Mouse (Mus musculus) intestine, embryonic 16.5 days (tissue): ENCODE measurements at regions not wholly inside any gene's neighbourhood (a gene's known extent, or its start where the extent isn't known, plus 50 kb on each side); places are given as distances from the start of the nearest gene placed in this dataset.

Experiments
- ATAC-seq: fragments of 200-750 bp; cut with Nextera tagmentation; 2 replicates; pipeline ENCODE4 v1.8.0; 2017; ENCODE audit warnings: moderate TSS enrichment, moderate library complexity
- H3K27ac ChIP-seq: fragments of 300-500 bp; sonication (generic); 2 replicates; pipeline ENCODE4 v1.5.1; 2014; ENCODE audit warnings: mild to moderate bottlenecking, low read length
- H3K27me3 ChIP-seq: fragments of 300-500 bp; sonication (generic); replicated peaks from 2 replicates; pipeline ENCODE4 v1.6.1; 2014; ENCODE audit warnings: low read length, control low read depth, mixed read lengths; ENCODE audit not compliant: control insufficient read depth, insufficient read depth
- H3K36me3 ChIP-seq: fragments of 300-500 bp; sonication (generic); 2 replicates; pipeline ENCODE4 v1.6.1; 2014; ENCODE audit warnings: low read length, control low read depth; ENCODE audit not compliant: control insufficient read depth, insufficient read depth
- H3K4me1 ChIP-seq: fragments of 300-500 bp; sonication (generic); 2 replicates; pipeline ENCODE4 v1.6.1; 2014; ENCODE audit warnings: low read length, control low read depth, mixed read lengths; ENCODE audit not compliant: control insufficient read depth, insufficient read depth
- H3K4me2 ChIP-seq: fragments of 300-500 bp; sonication (generic); 2 replicates; pipeline ENCODE4 v1.6.1; 2014; ENCODE audit warnings: low read depth, low read length, control low read depth
- H3K4me3 ChIP-seq: fragments of 300-500 bp; sonication (generic); 2 replicates; pipeline ENCODE4 v1.5.1; 2014; ENCODE audit warnings: mild to moderate bottlenecking, low read length
- H3K9ac ChIP-seq: fragments of 300-500 bp; sonication (generic); 2 replicates; pipeline ENCODE4 v1.6.1; 2014; ENCODE audit warnings: low read depth, low read length
- H3K9me3 ChIP-seq: fragments of 300-500 bp; sonication (generic); 2 replicates; pipeline ENCODE4 v1.6.1; 2016; ENCODE audit warnings: low read length, control low read depth; ENCODE audit not compliant: control insufficient read depth
- WGBS: fragments of 180-500 bp; shearing (Covaris S2); extraction: QIAGEN DNeasy Blood & Tissue Kit; methylation state at CpG from one replicate; pipeline ENCODE4 v1.1.7; 2014; 5-methylcytosine and 5-hydroxymethylcytosine counted together

DNA sequence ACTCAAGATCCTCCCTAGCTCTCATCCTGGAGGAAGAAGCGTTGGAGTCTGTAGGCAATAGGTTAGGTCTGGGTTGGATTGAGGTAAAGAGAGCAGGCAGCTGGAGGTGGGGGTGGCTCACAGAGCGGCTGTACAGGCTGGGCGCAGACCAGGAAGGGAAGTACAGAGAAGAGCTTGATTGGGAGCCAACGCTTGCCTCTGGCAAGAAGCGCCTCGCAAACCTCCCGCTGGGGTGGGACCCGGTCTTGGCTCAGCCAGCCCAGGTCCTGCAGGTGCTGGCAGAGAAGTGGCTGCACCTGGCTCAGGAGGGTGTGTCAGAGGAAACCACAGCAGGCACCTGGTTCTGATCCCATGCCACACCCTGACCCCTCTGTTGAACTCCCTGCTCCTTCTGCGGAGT, 176.8 kb upstream of the Klf3 start:
- H3K36me3 ChIP-seq = no peaks in the 10 kb centered on the region
- 24% methylated on average over 9 of the region's 9 CpGs for WGBS
- peak overlapping the region; percentile 26; the same call in 1 of the 2 replicates for H3K4me2 ChIP-seq

DNA sequence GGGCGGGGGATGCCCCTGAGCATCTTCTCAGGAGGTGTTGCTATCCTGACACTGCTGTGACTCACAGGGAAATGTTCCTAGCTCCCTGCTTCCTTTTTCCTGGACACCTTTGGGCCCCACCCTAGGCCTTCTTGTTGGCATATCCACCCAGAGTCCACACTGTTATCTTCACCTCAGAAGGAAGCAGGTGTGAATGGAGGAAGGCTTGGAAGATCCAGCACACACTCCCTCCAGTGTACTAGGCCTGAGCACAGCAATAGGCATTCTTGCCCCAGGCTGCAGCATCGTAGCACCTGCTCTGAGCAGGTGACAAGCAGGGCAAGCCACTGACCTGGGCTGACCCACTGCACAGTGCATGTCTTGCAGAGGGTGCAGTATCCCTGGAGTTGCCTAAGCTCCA, 172.6 kb upstream of the Klf3 start:
- Histone ChIP-seq H3K9ac (no peak overlapping the region), H3K4me2 (no peak overlapping the region), H3K4me1 (peaks cover 7% of the 10 kb centered on the region; the same call in 1 of the 2 replicates), H3K27me3 (no peaks in the 10 kb centered on the region), H3K27ac (peak overlapping the region; percentile 54; the same call in 1 of the 2 replicates), H3K4me3 (no peak overlapping the region), H3K9me3 (no peaks in the 10 kb centered on the region), H3K36me3 (no peaks in the 10 kb centered on the region)
- peak; percentile 67 for ATAC-seq
- 73% methylated on average over 2 of the region's 2 CpGs for WGBS

More for the DNA sequence above, 176.8 kb upstream of the Klf3 start:
- Histone ChIP-seq H3K9me3 (no peaks in the 10 kb centered on the region), H3K4me1 (peaks cover 7% of the 10 kb centered on the region; the same call in 1 of the 2 replicates), H3K27ac (peak overlapping the region; percentile 93), H3K9ac (peak overlapping the region; percentile 3; the same call in 1 of the 2 replicates), H3K27me3 (no peaks in the 10 kb centered on the region), H3K4me3 (0 out of 2 replicates have a peak overlapping the region, but pooled peaks have one; percentile 17)
- peak; percentile 85 for ATAC-seq

DNA sequence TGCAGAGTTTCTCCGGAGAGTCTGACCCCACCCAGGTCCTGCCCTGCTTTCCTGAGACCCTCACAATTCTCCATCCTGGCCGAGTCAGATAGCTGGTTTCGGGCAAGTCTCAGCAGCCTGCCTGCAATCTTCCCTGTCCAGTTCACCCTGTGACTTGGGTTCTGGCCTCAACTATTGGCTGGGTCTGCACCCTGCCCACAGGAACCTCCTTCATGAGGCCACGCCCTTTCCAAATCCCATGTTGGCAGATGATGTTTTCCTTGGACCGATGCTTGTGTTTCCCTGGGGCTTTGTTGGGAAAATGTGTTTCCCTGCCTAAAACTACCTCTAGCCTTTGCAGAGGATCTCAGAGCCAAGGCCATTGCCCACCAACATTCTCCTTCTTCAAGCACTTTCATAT, 171.0 kb upstream of the Klf3 start:
- Histone ChIP-seq H3K4me3 (no peak overlapping the region), H3K9ac (no peak overlapping the region), H3K4me2 (no peak overlapping the region), H3K27me3 (no peaks in the 10 kb centered on the region), H3K27ac (no peak overlapping the region), H3K4me1 (peaks cover 7% of the 10 kb centered on the region; the same call in 1 of the 2 replicates), H3K9me3 (no peaks in the 10 kb centered on the region), H3K36me3 (no peaks in the 10 kb centered on the region)
- ATAC-seq = no peak
- WGBS = 87% methylated on average over 5 of the region's 5 CpGs

DNA sequence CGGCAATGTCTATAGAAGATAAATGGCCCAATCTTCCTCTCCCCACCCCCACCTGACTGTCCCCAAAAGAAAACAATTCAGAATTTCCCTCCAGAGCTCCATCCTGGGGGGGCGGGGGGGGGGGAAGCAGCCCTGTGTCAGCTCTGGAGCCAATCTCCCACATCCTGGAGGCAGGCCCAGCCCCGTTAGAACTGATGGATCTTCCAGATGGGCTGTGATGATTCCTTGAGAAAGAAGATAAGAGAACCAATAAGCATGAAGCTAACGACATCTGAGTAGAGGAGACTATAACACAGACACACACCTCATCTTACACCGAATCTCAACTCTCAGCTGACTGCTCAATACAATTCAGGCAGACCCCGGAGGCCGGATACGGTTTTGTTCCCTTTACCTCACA, 169.2 kb upstream of the Klf3 start:
- no peak overlapping the region for H3K9ac ChIP-seq
- no peaks in the 10 kb centered on the region for H3K36me3 ChIP-seq
- no peak overlapping the region for H3K4me3 ChIP-seq
- no peak for ATAC-seq
- no peak overlapping the region for H3K4me2 ChIP-seq
- peaks cover 7% of the 10 kb centered on the region; the same call in 1 of the 2 replicates for H3K4me1 ChIP-seq
- no peaks in the 10 kb centered on the region for H3K27me3 ChIP-seq
- no peak overlapping the region for H3K27ac ChIP-seq
- WGBS = 70% methylated on average over 8 of the region's 8 CpGs
- no peaks in the 10 kb centered on the region for H3K9me3 ChIP-seq

DNA sequence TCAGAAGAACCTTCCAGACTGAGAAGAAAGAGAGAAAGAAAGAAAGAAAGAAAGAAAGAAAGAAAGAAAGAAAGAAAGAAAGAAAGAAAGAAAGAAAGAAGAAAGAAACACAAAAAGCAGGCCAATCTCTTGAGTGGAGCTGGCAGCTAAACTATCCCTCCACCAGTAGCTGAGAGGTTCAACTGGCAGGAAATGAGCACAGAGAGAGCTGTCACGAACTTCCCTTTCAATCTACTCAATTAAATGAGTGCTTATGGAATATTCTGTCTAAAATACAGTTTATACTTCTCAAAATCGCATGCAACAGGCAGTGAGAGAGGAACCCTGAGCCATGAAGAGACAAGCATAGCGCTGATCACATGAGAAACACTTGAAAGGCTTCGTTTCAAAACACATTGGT, 168.5 kb upstream of the Klf3 start:
- Histone ChIP-seq H3K9me3 (no peaks in the 10 kb centered on the region), H3K27ac (no peak overlapping the region), H3K4me1 (peaks cover 7% of the 10 kb centered on the region; the same call in 1 of the 2 replicates), H3K9ac (no peak overlapping the region), H3K4me3 (no peak overlapping the region), H3K36me3 (no peaks in the 10 kb centered on the region), H3K27me3 (no peaks in the 10 kb centered on the region), H3K4me2 (no peak overlapping the region)
- 82% methylated on average over 4 of the region's 4 CpGs for WGBS
- no peak for ATAC-seq

DNA sequence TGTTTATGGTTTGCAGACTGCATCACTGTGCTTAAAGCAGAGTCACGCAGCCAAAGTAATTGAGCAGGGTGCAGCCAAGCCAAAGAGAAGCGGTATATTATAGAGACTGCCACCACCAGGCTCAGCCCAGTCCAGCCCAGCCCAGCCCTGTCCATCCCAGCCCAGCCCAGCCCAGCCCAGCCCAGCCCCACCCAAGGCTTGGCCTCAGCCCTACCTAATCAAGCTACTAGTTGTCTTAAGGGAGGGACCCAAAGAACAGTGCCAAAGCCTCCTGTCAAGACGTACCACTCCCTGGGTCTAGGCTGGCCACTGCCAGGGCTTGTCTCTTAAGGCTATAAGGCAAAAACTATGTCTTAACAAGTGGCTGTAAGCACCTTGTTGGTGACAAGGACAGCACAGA, 166.9 kb upstream of the Klf3 start:
- Histone ChIP-seq H3K36me3 (no peaks in the 10 kb centered on the region), H3K4me2 (no peak overlapping the region), H3K27me3 (no peaks in the 10 kb centered on the region), H3K27ac (no peak overlapping the region), H3K4me1 (no peaks in the 10 kb centered on the region), H3K9me3 (no peaks in the 10 kb centered on the region), H3K9ac (no peak overlapping the region), H3K4me3 (no peak overlapping the region)
- peak; percentile 89 for ATAC-seq
- 76% methylated on average over 3 of the region's 3 CpGs for WGBS

DNA sequence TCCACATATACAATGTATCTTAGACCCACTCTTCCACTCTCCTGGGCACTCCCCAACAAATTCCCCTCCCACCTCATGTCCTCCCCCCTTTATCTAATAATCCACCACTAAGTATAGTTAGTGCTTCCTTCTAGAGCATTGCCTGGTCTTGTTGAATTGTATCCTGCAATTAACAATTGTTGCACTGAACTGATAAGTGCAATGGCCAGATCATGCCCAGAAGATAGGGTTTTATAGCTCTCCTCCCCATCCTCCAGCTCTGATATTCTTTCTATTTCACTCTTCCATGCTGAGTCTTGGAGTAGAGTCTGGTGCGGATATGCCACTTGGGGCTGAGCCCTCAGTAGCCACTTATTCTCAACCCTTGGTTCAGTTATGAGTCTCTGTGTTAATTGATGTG, 159.6 kb upstream of the Klf3 start:
- WGBS = 92% methylated on average over 1 of the region's 1 CpGs
- no peak for ATAC-seq
- peaks cover 9% of the 10 kb centered on the region for H3K4me1 ChIP-seq
- 0 out of 2 replicates have a peak, but pooled peaks cover 3% of the 10 kb centered on the region for H3K9me3 ChIP-seq
- H3K9ac ChIP-seq = no peak overlapping the region
- no peak overlapping the region for H3K27ac ChIP-seq
- no peak overlapping the region for H3K4me2 ChIP-seq
- H3K27me3 ChIP-seq = no peaks in the 10 kb centered on the region
- no peak overlapping the region for H3K4me3 ChIP-seq
- no peaks in the 10 kb centered on the region for H3K36me3 ChIP-seq

DNA sequence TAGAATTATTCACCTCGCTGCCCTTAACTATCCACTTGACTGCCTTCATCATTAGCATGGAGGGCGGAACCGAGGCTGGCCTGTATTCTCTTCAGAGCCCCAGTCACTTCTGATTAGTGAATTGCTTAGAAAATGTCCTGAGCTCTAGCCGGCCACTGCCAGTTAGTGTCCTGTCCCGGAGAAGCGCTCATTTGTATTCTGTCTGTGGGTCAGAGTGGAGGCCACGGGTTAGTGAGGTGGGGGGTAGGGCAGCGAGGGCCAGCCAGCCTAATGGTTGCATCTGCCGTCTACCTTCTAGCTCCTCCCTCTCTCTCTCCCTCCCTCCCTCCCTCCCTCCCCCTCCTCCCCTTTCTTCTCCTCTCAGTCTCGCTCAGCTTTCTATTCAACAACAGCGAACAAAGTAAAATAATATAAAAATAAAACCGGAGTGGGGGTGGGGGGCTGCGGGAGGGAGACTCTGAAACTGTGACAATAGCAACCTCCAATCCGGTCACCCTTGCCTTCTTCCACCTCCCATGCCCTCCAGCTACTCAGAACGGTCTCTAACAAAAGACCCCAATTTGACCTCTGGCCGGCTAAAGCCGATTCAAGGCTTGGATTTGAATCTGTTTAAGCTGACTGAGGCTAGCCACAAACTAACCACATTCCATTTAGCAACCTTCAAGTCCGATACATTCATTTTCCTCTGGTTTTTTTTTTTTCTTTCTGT, 155.6 kb upstream of the Klf3 start:
- peak overlapping the region; percentile 39 for H3K4me2 ChIP-seq
- WGBS = 9% methylated on average over 18 of the region's 18 CpGs
- H3K36me3 ChIP-seq = no peaks in the 10 kb centered on the region
- H3K9me3 ChIP-seq = 0 out of 2 replicates have a peak, but pooled peaks cover 3% of the 10 kb centered on the region
- peaks cover 14% of the 10 kb centered on the region for H3K4me1 ChIP-seq
- no peak overlapping the region for H3K27ac ChIP-seq
- peak overlapping the region; percentile 9 for H3K4me3 ChIP-seq
- H3K9ac ChIP-seq = peak overlapping the region; percentile 41; the same call in 1 of the 2 replicates
- peak; percentile 48 for ATAC-seq
- no peaks in the 10 kb centered on the region for H3K27me3 ChIP-seq

DNA sequence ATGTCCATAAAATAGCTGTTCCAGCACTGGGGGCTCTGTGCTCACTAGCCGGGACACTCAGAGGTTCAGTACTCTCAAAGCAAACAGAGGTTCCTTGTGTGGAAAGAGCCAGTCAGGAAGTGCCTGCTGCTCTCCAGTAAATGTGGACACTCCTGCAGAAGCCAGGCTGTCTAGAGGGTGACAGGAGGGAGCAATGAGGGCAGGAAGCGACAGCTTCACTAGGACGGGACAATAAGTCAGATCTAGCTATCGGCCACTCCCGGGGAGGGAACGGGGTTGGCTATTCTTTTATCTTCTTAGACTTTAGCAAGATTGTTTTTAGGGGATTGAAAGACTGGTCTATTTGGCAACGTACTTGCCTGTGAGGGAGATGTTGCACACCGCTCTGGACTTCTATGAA, 154.7 kb upstream of the Klf3 start:
- no peaks in the 10 kb centered on the region for H3K36me3 ChIP-seq
- no peaks in the 10 kb centered on the region for H3K27me3 ChIP-seq
- peaks cover 20% of the 10 kb centered on the region for H3K4me1 ChIP-seq
- WGBS = 15% methylated on average over 8 of the region's 8 CpGs
- peak overlapping the region; percentile 68; the same call in 1 of the 2 replicates for H3K27ac ChIP-seq
- H3K4me2 ChIP-seq = peak overlapping the region; percentile 31; the same call in 1 of the 2 replicates
- ATAC-seq = peak; percentile 71
- H3K9ac ChIP-seq = peak overlapping the region; percentile 36; the same call in 1 of the 2 replicates
- 0 out of 2 replicates have a peak, but pooled peaks cover 3% of the 10 kb centered on the region for H3K9me3 ChIP-seq
- no peak overlapping the region for H3K4me3 ChIP-seq
